Mouse (Mus musculus) heart, adult 18-20 months (tissue): Measurements from ENCODE around the gene Naa80. TPM values are rescaled to one million over a fixed set of nuclear protein-coding genes. Genes with fewer than 3 reads are reported as not detected.

Experiments
- total RNA-seq, 2 experiments: library from RNA; stranded (reverse); gene quantifications; 2 replicates each; pipeline ENCODE4 v1.2.3; 2021

The Naa80 gene
- total RNA-seq, 2 experiments from 2014 or later: 16.1 to 20.1 TPM

Other genes starting within 250 kb of the Naa80 start
- 10 to 100 TPM; 20.4 to 22.7 TPM for gene Hemk1, start 240.5 kb upstream of the Naa80 start, total RNA-seq
- gene 6430571L13Rik, start 238.3 kb upstream of the Naa80 start, total RNA-seq: 1 to 10 TPM; 3.5 to 5.3 TPM
- gene Cacna2d2, start 179.3 kb upstream of the Naa80 start, total RNA-seq: 10 to 100 TPM; 14.8 TPM
- gene Tmem115, start 44.9 kb upstream of the Naa80 start, total RNA-seq: 10 to 100 TPM; 22.2 to 22.3 TPM
- gene Cyb561d2, start 36.7 kb upstream of the Naa80 start, total RNA-seq: 1 to 10 TPM; 4.2 to 4.6 TPM
- gene Nprl2, start 36.7 kb upstream of the Naa80 start, total RNA-seq: 10 to 100 TPM; 20.4 to 21.0 TPM
- under 1 TPM in 1 of 2 experiments, not detected in 1; 0.62 TPM for gene Zmynd10, start 31.6 kb upstream of the Naa80 start, total RNA-seq
- 10 to 100 TPM; 15.1 TPM for gene Rassf1, start 27.3 kb upstream of the Naa80 start, total RNA-seq
- gene Tusc2, start 15.6 kb upstream of the Naa80 start, total RNA-seq: 10 to 100 TPM; 38.3 to 40.9 TPM
- gene Hyal2, start 10.9 kb upstream of the Naa80 start, total RNA-seq: 10 to 100 TPM; 31.4 to 40.0 TPM
- gene Hyal1, start 2.0 kb upstream of the Naa80 start, total RNA-seq: 1 to 10 TPM; 3.4 to 5.1 TPM
- under 1 TPM; 0.28 to 0.37 TPM for gene Hyal3, start 1.9 kb downstream of the Naa80 start, total RNA-seq
- 10 to 100 TPM; 48.5 to 48.8 TPM for gene Ifrd2, start 8.8 kb downstream of the Naa80 start, total RNA-seq
- 10 to 100 TPM; 20.4 to 22.9 TPM for gene Sema3b, start 30.3 kb downstream of the Naa80 start, total RNA-seq
- gene Gnai2, start 56.5 kb downstream of the Naa80 start, total RNA-seq: 100 to 1,000 TPM; 241 to 253 TPM
- 10 to 100 TPM; 48.3 to 61.0 TPM for gene Slc38a3, start 90.6 kb downstream of the Naa80 start, total RNA-seq
- gene Gnat1, start 100.8 kb downstream of the Naa80 start, total RNA-seq: not detected
- 10 to 100 TPM; 14.7 to 16.5 TPM for gene Sema3f, start 131.6 kb downstream of the Naa80 start, total RNA-seq
- 10 to 100 TPM; 48.6 to 57.9 TPM for gene Rbm5, start 192.1 kb downstream of the Naa80 start, total RNA-seq